9 mouse cellular contexts compared by ENCODE assay signal in genomic region chr3:89861070-89861469, GRCm38 (mm10). TPM values are rescaled to one million over a fixed set of nuclear protein-coding genes. Genes with fewer than 3 reads are reported as not detected.
A peak's percentile ranks its signal among the peaks of the same experiment; 100 is the strongest.
DNase-seq lines count a peak whose midpoint lies in the region; ATAC-seq lines count a peak whose summit lies in the region.
"Had no signal": no experiment of that assay in that cellular context is flagged by ENCODE, and none has a peak within 500 bp of the region (broad histone marks: within the 10 kb centered on the region; RNA-seq: fewer than 3 reads in every experiment).

No protein-coding gene starts in this region.

- H3K36me3 ChIP-seq in forebrain, embryonic 16.5 days (ENCODE audit: control insufficient read depth, insufficient read depth) = no peaks in the 10 kb centered on the region
- no peaks in the 10 kb centered on the region for H3K36me3 ChIP-seq in hindbrain, embryonic 13.5 days

- peak; percentile 7 for ATAC-seq in CD4-positive, CD25-positive, alpha-beta regulatory T cell, adult 4 months
- ATAC-seq in forebrain, embryonic 16.5 days = peak; percentile 81
- peak; percentile 52; the same call in 1 of the 2 replicates for ATAC-seq in hindbrain, embryonic 13.5 days (ENCODE audit: low FRiP score)

- peak; percentile 86 for DNase-seq in adipocyte (ENCODE audit: low spot score)
- peak; percentile 28 to 46 for DNase-seq in left cerebral cortex, postnatal 36 days (ENCODE audit: low spot score in 2 of 2)
- peak; percentile 64 to 66 for DNase-seq in monocyte, adult 2 months (ENCODE audit: low read depth in 1 of 2, low spot score in 2 of 2)
- DNase-seq in urinary bladder, postnatal 14 days (ENCODE audit: low spot score) = peak; percentile 81
- DNase-seq in B cell, adult 2 months = no peak

- no peaks in the 10 kb centered on the region for H3K9me3 ChIP-seq in forebrain, embryonic 16.5 days (ENCODE audit: control insufficient read depth, low read length)
- no peaks in the 10 kb centered on the region for H3K9me3 ChIP-seq in hindbrain, embryonic 13.5 days

- peak overlapping the region; percentile 26; the same call in 1 of the 2 replicates for H3K9ac ChIP-seq in forebrain, embryonic 16.5 days (replicated peaks; ENCODE audit: low read depth, low read length)
- H3K9ac ChIP-seq in hindbrain, embryonic 13.5 days = peak overlapping the region; percentile 30; the same call in 1 of the 2 replicates

- H3K4me2 ChIP-seq in forebrain, embryonic 16.5 days (ENCODE audit: low read length) = no peak overlapping the region
- H3K4me2 ChIP-seq in hindbrain, embryonic 13.5 days = no peak overlapping the region

- no peaks in the 10 kb centered on the region for H3K27me3 ChIP-seq in forebrain, embryonic 16.5 days (replicated peaks; ENCODE audit: control insufficient read depth, insufficient read depth, low read length)
- H3K27me3 ChIP-seq in hindbrain, embryonic 13.5 days = no peaks in the 10 kb centered on the region

- peak overlapping the region; percentile 68 for H3K27ac ChIP-seq in forebrain, embryonic 16.5 days (ENCODE audit: low read length)
- H3K27ac ChIP-seq in hindbrain, embryonic 13.5 days = peak overlapping the region; percentile 40; the same call in 1 of the 2 replicates

- peaks cover 17% of the 10 kb centered on the region for H3K4me1 ChIP-seq in forebrain, embryonic 16.5 days (replicated peaks; ENCODE audit: control insufficient read depth, insufficient read depth, low read length)
- peaks cover 21% of the 10 kb centered on the region for H3K4me1 ChIP-seq in hindbrain, embryonic 13.5 days (replicated peaks)

- 3% methylated on average over 4 of the region's 4 CpGs for WGBS in forebrain, embryonic 16.5 days
- 16% methylated on average over 4 of the region's 4 CpGs for WGBS in hindbrain, embryonic 13.5 days

- H3K4me3 ChIP-seq in forebrain, embryonic 16.5 days (replicated peaks; ENCODE audit: low read length) = no peak overlapping the region
- H3K4me3 ChIP-seq in hindbrain, embryonic 13.5 days = no peak overlapping the region
- H3K4me3 ChIP-seq: erythroblast, embryonic 14.5 days had no signal

- intact Hi-C loops in left cerebral cortex, postnatal 36 days (cut with DNase I) = loop anchor here (5.0 kb wide), 1 partner anchor 51 kb away; the partner anchor contains the start of gene Il6ra

RNA-seq across cellular contexts. Expression of gene She, which starts 29.9 kb away (rescaled TPM):
- 10 to 100 TPM in 1 of 2 experiments, 1 to 10 TPM in 1; 8.9 to 12.5 TPM for polyA plus RNA-seq in CD4-positive, CD25-positive, alpha-beta regulatory T cell, adult 4 months (2017; shearing (Covaris generic))
- polyA plus RNA-seq in forebrain, embryonic 16.5 days (2015; fragmentation: Nextera tagmentation; extraction: Ambion mirVana) = 1.4 and 1.6 TPM in 2 replicates
- polyA plus RNA-seq in hindbrain, embryonic 13.5 days (2015; fragmentation: Nextera tagmentation; extraction: Ambion mirVana) = 1.7 and 2.1 TPM in 2 replicates
- total RNA-seq in left cerebral cortex, postnatal 36 days (2021) = 1 to 10 TPM; 2.9 to 4.0 TPM
- polyA plus RNA-seq: erythroblast, embryonic 14.5 days had no signal

RNA-seq across cellular contexts. Expression of gene Il6ra, which starts 51.9 kb away (rescaled TPM):
- polyA plus RNA-seq in CD4-positive, CD25-positive, alpha-beta regulatory T cell, adult 4 months (2017; shearing (Covaris generic)) = 10 to 100 TPM; 18.3 to 20.4 TPM
- 0.54 and 0.88 TPM in 2 replicates for polyA plus RNA-seq in forebrain, embryonic 16.5 days (2015; fragmentation: Nextera tagmentation; extraction: Ambion mirVana)
- 0.98 and 1.1 TPM in 2 replicates for polyA plus RNA-seq in hindbrain, embryonic 13.5 days (2015; fragmentation: Nextera tagmentation; extraction: Ambion mirVana)
- total RNA-seq in left cerebral cortex, postnatal 36 days (2021) = 1 to 10 TPM; 3.7 to 4.8 TPM

Comparison
In these comparisons a context has a peak if more than half of its experiments do, and no peak if none do; other contexts are left out.
1. ATAC-seq: peak in every context shown above with its lines; median percentile 81 in forebrain, embryonic 16.5 days; 52 in hindbrain, embryonic 13.5 days; 7 in CD4-positive, CD25-positive, alpha-beta regulatory T cell, adult 4 months.
2. DNase-seq: peak in adipocyte (single experiment), left cerebral cortex, postnatal 36 days (2 of 2), monocyte, adult 2 months (2 of 2) and urinary bladder, postnatal 14 days (single experiment); none in B cell, adult 2 months (0 of 2).